Mouse (Mus musculus) thymus, postnatal 25 days (tissue): ENCODE results near the gene Llcfc1.

Source experiments
- DNase-seq: peaks from one replicate; pipeline ENCODE4 v3.0.0; 2022

The Llcfc1 gene

DNA sequence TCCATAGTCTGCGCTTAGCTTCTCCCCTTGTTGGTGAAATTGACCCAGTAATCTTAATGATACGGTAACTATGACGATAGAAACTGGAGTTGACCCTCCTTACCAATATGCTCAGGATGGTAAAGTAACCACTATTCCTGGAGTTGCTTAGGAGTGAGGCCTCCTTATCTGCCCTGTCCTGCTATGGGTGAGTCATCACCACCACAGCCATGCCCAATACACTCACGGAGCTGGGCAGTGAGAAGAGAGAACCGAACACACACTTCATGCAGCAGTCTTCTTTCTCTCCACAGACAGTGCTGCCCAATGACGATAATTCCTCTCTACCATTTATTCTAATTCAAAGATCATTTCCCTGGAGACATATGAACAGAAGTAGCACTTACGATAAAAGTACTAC lies 22.0 kb downstream of the Llcfc1 start:
- no peak for DNase-seq

DNA sequence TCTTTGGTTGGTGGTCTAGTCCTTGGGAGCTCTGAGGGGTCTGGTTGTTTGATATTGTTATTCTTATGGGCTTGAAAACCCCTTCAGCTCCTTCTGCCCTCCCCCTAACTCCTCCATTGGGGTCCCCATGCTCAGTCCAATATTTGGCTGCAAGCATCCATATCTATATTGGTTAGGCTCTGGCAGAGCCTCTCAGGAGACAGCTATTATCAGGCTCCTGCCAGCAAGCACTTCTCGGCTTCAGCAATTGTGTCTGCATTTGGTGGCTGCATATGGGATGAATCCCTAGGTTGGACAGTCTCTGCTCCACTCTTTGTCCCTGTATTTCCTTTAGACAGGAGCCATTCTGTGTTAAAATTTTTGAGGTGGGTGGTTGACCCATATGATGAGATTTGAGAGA lies 26.1 kb downstream of the Llcfc1 start:
- DNase-seq: no peak

DNA sequence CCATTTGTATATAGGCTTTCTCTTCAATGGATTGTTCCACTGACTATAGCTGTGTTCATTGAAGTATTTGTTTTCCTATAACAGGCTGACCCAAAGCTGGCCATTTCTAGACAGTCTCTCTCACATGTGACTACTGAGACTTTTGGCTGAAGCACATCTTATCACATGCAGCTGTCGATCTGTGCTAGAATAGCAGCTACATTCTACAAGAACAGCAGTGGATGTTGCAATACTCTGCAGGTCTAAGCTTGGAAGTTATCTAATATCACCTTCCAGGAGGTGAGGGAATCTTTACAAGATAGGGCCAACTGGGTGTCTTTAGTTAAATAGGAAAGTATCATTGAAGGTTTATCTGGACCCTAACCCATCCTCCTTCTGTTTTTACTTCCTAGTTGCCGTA lies 37.2 kb downstream of the Llcfc1 start:
- no peak for DNase-seq

DNA sequence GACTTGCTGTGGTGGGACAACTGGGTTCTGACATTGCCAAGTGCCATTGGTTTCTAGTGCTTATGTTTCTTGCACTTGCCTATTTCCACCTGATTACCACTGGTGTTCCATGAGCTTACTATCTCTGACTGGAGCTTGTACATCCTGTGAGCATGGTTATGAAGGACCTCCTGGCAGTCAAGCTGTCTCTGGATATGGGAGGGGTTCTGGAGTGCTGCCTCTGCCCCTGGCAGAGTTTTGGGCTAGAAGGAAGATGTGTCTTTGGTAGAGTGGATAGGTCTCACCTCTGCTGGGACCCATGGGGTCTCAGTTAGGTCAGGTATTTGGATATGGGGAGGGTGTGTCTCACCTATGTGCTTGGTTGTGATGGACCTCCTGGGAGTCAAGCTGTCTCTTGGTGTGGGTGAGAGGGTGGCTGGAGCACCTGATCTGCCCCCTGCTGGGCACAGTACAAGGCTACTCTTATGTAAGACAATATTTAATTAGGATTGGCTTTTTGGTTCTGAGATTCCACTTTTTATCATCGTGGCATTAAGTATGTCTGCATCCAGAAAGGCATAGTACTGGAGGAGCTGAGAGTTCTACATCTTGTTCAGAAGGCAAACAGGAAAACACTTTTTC lies 43.9 kb downstream of the Llcfc1 start:
- peak; percentile 49 for DNase-seq

DNA sequence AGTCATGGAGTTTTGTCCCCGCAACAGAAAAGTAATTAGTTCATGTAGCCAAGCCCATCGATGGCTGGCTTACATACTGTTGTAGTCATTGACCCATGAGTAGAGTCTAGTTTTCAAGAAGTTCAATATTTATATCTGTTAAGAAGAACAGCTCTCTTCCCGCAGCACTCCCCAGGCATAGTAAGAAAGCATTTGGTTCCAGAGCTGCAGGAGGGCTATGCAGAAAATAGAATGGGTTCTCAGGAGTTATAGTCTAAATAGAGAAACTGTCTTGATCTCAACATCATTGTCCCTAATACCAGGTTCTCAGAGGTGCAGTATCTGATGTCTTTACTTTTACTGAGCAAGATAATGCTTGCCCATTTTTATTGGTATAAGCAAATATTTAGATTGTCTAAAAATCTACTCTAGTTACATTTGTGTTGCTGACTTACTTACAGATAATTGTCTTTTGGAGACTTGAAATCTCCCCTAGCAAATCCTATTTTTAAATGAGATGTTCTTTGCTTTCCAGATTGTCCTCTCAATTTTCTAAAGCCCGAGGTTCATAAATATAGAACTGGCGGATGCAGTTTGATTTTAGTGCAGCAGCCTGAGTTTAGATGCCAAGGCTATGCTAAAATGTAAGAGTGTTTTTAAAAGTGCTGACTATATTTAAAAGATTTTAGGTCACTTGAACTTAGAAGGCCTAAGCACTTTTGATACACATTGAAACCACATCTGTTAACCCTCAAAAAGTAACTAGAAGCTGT lies 50.7 kb downstream of the Llcfc1 start:
- no peak for DNase-seq
